Mouse (Mus musculus): Measurements from ENCODE around the gene Tenm2.

The Tenm2 gene

GRCm38 (mm10) chr11:37107069-37107468 lies 128.7 kb downstream of the Tenm2 start:
- in situ Hi-C loops (cut with MboI; ENCODE audit: low sequenced_read_pairs) = no loop called here

DNA sequence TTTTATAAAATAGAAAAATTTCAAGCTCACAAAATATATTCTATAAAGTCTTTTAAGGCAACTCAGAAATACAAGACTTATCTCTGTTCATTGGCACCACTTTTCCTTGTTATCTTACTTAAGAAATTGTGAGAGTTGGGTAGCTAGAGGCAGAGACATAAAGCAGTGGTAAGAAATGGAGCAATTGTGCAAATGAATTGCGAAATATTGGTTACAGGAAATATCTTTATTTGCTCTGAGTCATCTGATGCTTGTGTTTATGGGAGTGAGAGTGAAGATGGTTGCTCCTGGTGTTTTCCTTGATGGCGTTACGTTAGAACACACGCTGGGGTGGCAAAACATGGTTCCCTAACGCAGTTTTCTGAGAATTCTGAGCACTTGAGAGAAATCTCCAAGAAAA lies 156.4 kb downstream of the Tenm2 start:
- in situ Hi-C loops (cut with MboI; ENCODE audit: low sequenced_read_pairs) = no loop called here

- in situ Hi-C loops (cut with MboI; ENCODE audit: low sequenced_read_pairs) = no loop called here
These were observed 158.7 kb downstream of the Tenm2 start for GRCm38 (mm10) chr11:37076989-37077598.

- in situ Hi-C loops (cut with MboI; ENCODE audit: low sequenced_read_pairs) = no loop called here
These were observed 160.4 kb downstream of the Tenm2 start for GRCm38 (mm10) chr11:37075349-37075748.

- in situ Hi-C loops (cut with MboI; ENCODE audit: low sequenced_read_pairs) = no loop called here
These were observed 170.3 kb downstream of the Tenm2 start for GRCm38 (mm10) chr11:37065459-37065858.

DNA sequence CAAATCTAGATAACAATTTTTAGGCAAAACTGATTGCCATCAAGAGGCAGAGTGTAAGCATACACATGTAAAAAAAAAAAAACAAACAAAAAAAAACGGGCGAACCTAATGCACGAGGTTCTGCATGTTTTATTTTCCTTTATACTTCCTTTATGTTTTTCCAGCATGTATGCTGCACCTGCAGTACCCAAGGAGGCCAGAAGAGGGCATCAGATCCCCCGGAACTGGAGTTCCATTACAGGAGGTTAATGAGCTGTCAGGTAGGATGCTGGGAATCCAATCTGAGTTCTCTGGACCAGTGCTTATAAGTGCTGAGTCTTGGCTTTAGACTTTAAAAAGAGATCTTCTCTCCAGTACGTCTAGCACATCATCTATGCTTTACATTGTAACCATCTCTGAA lies 189.1 kb downstream of the Tenm2 start:
- in situ Hi-C loops (cut with MboI; ENCODE audit: low sequenced_read_pairs) = no loop called here

GRCm38 (mm10) chr11:37041259-37041658 lies 194.5 kb downstream of the Tenm2 start:
- in situ Hi-C loops (cut with MboI; ENCODE audit: low sequenced_read_pairs) = no loop called here

DNA sequence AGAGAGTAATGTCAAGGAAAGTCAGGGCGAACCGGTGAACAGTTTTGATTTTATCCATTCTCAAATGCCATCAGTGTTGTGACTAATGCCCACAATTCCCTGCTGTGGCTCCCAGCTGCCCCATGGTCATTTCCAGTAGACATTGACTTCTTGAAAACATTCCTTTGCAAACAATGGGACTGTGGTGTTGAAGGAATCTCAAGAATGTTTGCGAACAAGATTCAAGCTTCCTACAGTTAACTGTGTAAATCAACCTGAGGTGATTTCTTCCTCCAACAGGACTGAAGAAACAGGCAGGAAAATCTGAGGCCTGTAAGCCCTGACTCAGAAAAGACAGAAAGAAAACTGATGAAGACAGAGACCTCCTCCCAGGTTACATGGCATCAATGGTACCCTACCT lies 196.5 kb downstream of the Tenm2 start:
- in situ Hi-C loops (cut with MboI; ENCODE audit: low sequenced_read_pairs) = no loop called here

- in situ Hi-C loops (cut with MboI; ENCODE audit: low sequenced_read_pairs) = no loop called here
These were observed 204.3 kb downstream of the Tenm2 start for GRCm38 (mm10) chr11:37031305-37032055.

GRCm38 (mm10) chr11:37011900-37012299 lies 223.9 kb downstream of the Tenm2 start:
- in situ Hi-C loops (cut with MboI; ENCODE audit: low sequenced_read_pairs) = no loop called here

DNA sequence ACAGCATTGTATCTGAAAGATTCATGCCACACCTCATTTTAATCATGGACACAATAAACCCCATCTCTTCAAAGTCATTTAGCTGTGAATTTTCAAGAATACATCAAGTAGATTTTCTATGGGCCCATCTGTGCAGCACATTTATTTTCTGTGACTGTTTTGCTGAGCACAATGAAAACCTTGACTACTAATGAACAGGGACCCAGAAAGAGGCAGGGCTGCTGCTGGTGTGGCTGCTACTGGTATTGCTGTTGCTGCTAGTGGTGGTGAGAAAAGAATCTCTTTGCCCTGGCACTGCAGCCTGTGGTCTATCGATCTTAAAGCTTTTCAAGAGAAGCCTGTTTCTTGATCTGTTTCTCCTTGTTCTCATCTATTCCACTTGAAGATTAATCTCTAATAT lies 226.5 kb downstream of the Tenm2 start:
- in situ Hi-C loops (cut with MboI; ENCODE audit: low sequenced_read_pairs) = no loop called here

DNA sequence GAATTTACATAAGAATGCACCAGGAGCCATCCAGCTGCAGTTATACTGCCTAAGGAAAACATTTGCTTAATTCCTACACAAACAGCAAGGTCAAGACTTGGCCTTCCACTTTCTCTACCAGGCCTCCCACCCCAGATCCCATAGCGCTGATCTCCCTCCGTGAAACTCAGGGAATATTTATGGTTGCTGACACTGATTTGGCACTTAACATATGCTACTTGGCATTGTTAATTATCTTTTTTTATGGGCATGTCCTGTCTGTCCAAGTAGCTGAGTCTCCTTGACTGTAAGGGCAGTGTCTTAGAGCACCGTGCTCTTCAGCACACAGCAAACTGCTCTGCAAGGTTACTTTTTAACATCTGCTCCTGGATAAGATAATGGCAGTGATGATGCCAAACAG lies 238.1 kb downstream of the Tenm2 start:
- in situ Hi-C loops (cut with MboI; ENCODE audit: low sequenced_read_pairs) = no loop called here

DNA sequence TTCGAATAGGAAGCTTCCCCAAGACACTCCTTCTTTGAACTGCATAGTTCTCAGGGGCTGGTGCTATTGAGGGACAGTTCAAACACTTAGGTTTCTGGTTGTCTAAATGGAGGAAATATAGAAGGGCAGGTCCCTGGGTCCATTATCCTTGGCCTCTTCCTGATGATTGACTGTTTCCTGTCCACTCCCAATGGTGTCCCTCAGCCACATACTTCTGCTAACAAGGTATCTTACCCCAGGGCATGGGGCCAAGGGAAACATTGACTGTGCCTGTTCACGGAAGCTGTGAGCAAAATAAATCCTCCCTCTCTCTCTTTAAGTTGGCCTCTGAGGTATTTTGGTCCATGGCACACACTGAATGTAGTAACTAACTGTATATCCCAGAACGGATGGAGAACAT lies 244.9 kb downstream of the Tenm2 start:
- in situ Hi-C loops (cut with MboI; ENCODE audit: low sequenced_read_pairs) = no loop called here

DNA sequence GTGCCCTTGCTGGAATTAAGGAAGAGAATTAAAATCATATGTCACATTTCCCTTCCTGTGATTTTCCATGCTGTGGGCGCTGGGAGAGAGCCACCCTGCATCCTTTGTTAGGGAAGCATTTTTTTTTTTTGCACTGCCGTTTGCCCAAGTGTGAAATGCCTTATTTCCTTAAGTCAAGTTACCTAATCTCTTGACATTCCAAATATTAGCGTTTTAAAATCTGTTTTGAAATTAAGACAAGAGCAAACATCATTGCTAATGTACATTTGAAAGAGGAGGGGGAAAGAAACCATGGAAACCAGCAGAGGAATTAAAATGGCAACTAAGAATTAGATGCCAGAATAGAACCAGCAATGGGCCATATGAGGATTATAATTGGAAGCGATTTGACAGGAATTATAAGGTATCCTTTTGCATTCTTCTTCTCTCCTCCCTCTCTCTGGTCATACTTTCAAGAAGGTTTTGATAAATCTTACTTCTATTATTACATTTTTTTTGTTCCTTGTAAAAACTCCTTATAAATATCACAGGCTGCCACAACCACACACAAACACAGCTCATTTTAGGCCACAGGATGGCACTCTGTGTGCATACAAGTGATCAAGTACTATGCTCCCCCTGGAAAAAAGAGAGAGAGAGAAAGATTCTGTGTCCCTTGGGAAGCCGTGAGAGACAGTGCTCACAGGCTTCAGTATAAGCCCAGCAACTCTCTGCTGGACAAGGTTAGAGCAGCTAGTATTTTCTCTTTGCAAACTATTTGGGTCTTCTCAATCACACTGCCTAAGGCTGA lies 246.8 kb downstream of the Tenm2 start:
- in situ Hi-C loops (cut with MboI; ENCODE audit: low sequenced_read_pairs) = no loop called here

- in situ Hi-C loops (cut with MboI; ENCODE audit: low sequenced_read_pairs) = no loop called here
These were observed 261.6 kb downstream of the Tenm2 start for GRCm38 (mm10) chr11:36974142-36974541.

DNA sequence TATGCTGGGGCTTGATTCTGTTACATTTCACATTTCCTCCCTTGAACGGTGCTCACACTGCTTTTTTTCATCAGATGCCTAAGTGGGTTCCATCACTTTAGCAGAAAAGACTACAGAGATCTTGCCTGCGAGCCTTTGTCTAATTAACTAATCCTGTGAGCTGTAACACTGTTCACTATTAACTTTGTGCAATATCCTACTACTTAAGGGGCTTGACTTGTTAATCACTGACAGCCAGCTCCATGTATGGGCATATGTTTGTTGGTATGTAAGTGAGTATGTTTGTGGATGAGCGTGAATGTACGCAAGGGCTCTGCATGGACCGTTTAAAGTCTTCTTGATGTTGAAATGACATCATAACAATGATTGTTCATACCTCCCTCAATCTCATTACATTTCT lies 277.7 kb downstream of the Tenm2 start:
- in situ Hi-C loops (cut with MboI; ENCODE audit: low sequenced_read_pairs) = no loop called here

GRCm38 (mm10) chr11:36941429-36941828 lies 294.3 kb downstream of the Tenm2 start:
- in situ Hi-C loops (cut with MboI; ENCODE audit: low sequenced_read_pairs) = no loop called here

DNA sequence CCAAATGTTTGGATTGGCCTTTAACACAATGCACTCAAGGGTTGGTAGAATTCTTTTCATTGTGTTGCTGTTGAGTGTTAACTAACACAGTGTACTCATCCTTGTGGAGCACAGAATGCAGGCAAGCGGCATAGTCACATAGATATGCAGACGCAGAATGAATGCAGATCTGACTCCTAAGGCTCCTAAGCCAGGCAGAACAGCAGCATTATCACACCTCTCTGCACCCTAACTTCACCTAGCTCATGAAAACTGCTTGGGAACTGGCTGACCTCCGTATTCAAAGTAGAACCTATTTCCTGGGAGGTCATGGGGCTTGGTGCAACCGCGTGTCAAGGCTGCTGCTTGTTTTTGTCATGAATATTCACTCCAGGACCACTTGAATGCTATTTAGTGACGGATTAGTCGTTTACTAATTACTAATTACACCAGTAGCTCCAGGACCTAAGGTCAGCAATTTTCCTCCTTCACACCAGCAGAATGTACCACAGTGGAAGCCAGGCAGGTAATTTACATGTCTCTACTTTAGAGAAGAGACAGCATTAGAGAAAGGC lies 295.1 kb downstream of the Tenm2 start:
- in situ Hi-C loops (cut with MboI; ENCODE audit: low sequenced_read_pairs) = no loop called here

GRCm38 (mm10) chr11:36929817-36930216 lies 305.9 kb downstream of the Tenm2 start:
- in situ Hi-C loops (cut with MboI; ENCODE audit: low sequenced_read_pairs) = no loop called here

DNA sequence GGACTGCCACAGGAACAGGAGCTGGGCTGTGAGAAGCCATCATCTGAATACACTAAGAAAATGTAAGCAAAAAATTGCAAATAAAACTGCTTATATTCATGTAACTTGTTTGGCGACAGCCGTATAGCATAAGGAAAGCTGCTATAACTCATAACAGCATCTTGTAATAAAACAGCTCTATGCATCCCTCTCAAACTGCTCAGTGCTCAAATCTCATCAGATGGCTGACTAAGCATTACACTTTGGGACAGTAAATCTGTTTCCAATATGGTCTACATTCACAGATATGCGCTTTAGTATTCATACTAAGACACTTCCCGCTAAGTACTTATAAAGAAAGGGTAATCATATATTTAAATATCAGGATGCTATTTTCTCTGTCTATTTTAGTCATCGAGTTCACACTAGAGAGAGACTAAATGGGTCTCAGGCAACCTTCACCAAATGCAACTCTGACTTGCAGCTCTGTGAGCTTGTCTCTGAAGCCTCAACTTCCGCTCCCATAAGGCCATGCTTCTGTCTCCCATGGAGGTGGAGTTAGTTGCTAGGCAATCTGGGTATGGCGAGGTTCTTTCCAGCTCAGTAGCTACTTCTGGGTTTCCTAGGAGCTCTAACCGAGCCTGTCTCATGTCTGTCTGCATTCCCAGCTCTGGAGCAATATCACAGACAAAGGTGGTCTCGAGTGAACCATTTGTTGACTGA lies 308.9 kb downstream of the Tenm2 start:
- in situ Hi-C loops (cut with MboI; ENCODE audit: low sequenced_read_pairs) = no loop called here

GRCm38 (mm10) chr11:36919301-36919700 lies 316.5 kb downstream of the Tenm2 start:
- in situ Hi-C loops (cut with MboI; ENCODE audit: low sequenced_read_pairs) = no loop called here

Data from CH12F3 (cell line).